Mouse (Mus musculus): ENCODE measurements at regions not wholly inside any gene's neighbourhood (a gene's known extent, or its start where the extent isn't known, plus 50 kb on each side); places are given as distances from the start of the nearest gene placed in this dataset.

GRCm38 (mm10) chr7:70972023-70972400 lies 379.3 kb downstream of the Gm10295 start:
- no peak for DNase-seq (ENCODE audit: low spot score in 2 of 2)

GRCm38 (mm10) chr7:70971323-70972022 lies 379.8 kb downstream of the Gm10295 start:
- no peak for DNase-seq (ENCODE audit: low spot score in 2 of 2)

- no peak for DNase-seq (ENCODE audit: low spot score in 2 of 2)
These were observed 398.8 kb downstream of the Gm10295 start for GRCm38 (mm10) chr7:70952318-70952959.

DNA sequence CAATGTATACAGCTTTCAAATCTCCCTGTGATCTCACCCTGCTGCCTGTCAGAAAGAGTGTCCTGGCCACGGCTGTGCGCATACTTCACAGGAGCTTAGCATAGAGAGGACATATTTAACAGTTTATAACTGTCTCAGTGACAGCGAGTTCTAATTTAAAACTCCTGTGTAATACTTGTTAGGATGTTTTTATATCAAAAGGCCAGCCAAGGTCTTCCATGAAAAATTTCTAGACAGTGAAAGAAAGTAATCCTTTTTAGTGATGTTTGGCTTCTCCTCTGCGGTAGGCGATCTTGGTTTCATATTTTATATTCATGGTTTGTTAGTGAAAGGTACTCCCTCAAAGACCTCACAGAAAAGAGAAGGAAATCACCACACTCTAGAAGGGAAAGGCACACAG lies 403.0 kb downstream of the Gm10295 start:
- no peak for DNase-seq (ENCODE audit: low spot score in 2 of 2)

- no peak for DNase-seq (ENCODE audit: low spot score in 2 of 2)
These were observed 405.0 kb downstream of the Gm10295 start for GRCm38 (mm10) chr7:70946260-70946659.

- DNase-seq (ENCODE audit: low spot score in 2 of 2): no peak
These were observed 420.4 kb downstream of the Gm10295 start for GRCm38 (mm10) chr7:70930911-70931310.

DNA sequence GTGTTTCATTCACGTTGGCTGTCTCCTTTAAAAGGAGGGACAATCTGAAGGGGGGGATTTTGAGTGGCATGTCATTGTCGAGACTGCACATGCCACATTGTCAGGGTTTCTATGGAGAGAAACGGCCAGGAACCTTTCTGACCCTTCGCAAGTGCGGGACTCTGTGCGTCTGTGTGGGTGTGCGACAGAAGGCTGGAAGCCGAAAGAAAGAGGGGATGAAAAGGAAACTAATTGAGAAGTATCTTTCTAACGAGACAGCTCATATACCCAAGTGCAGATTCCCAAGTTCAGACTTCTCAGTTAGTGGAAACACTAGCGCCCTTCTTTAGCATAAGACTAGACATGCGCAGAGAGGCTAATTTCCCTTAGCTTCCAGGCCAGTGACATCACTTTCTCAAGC lies 421.4 kb downstream of the Gm10295 start:
- DNase-seq (ENCODE audit: low spot score in 2 of 2): no peak

DNA sequence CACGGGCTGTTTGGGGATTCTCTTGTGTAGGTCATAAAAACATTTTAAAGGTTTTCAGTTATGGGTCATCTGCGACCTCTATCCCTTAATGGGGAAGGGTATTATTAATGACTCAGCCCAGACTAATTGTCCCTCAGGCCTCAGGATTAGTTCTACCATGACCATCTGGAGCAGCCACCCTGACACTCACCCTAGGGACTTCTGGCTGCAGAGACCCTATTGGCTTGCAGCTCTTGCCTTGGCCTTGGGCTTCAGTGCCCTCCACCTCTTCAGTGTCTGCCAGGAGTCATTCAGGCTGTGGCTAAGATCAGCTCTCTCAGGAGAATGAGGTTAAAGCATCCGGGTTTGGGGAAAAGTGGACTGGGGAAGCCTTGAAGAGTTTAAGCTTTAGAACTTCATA lies 423.3 kb downstream of the Gm10295 start:
- no peak for DNase-seq (ENCODE audit: low spot score in 2 of 2)

GRCm38 (mm10) chr7:70917016-70917415 lies 434.3 kb downstream of the Gm10295 start:
- DNase-seq (ENCODE audit: low spot score in 2 of 2): no peak

DNA sequence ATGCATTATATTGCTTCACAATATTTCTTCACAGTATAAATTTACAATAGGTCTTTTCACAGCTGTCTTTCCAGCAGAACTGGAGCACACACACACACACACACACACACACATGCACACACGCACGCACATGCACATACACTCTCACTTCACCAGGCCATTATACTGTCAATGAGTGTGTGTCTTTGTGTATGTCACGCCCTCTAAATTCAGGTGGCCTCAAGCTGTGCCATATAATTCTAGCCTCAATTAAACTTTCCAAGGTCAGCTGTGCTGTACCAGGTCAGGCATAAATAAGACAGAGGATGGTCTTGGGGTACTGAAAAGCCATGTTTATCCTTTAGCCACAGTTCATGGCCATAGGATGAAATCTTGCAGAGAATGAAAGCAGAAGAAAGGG lies 442.4 kb downstream of the Gm10295 start:
- DNase-seq (ENCODE audit: low spot score in 2 of 2): no peak

- no peak for DNase-seq (ENCODE audit: low spot score in 2 of 2)
These were observed 459.6 kb downstream of the Gm10295 start for GRCm38 (mm10) chr7:70891700-70892099.

- no peak for DNase-seq (ENCODE audit: low spot score in 2 of 2)
These were observed 470.8 kb downstream of the Gm10295 start for GRCm38 (mm10) chr7:70880496-70880895.

- DNase-seq (ENCODE audit: low spot score in 2 of 2): no peak
These were observed 476.9 kb downstream of the Gm10295 start for GRCm38 (mm10) chr7:70874393-70874792.

DNA sequence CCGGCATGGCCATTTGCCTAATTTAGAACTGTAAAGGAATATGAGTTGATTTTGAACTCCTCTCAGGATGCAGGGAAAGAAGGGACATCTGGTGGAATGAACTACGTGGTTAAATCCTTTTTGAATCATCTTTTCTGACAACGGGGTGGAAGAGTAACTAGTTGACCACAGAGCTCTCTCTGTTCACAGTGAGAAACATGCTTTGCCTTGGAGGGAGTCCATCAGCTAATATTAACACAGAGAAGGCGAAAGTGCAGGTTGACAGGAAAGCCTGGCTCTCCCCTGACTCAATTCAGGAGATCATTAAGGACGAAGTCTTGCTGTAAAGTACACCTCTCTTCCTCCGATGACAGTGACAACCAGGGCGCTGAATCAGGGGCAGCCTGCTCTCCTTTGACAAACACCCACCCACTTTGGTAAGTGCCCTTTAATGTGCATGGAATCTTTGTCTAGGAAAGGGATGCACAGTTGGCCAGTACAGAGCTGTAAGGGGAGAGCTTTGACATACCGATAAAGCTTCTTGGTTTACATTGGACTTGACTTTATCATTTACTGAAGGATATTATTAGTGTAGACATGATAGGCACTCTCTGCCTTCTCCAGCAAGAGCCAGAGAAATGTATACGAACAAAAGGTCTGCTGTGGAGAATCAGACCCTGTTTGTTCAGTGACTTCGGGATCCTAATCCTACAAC lies 480.3 kb downstream of the Gm10295 start:
- no peak for DNase-seq (ENCODE audit: low spot score in 2 of 2)

DNA sequence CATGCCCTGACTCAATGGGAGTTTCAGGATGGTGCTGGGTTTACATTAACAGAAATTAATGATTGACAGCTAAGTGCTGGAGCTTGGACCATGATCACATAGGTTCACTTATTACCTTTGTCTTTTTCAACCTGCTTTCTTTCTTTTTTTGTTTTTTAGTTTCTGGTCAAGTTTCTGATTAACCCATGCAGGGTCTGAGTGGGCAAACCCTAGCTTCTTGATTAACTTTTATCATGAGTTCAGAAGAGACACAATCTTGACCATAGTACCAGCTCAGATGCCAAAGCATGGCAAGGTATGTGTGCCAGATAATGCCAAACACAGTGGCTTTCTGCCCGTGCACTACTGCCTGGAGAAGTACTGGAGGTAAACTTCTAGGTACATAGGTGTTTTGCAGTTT lies 482.2 kb downstream of the Gm10295 start:
- DNase-seq (ENCODE audit: low spot score in 2 of 2): no peak

DNA sequence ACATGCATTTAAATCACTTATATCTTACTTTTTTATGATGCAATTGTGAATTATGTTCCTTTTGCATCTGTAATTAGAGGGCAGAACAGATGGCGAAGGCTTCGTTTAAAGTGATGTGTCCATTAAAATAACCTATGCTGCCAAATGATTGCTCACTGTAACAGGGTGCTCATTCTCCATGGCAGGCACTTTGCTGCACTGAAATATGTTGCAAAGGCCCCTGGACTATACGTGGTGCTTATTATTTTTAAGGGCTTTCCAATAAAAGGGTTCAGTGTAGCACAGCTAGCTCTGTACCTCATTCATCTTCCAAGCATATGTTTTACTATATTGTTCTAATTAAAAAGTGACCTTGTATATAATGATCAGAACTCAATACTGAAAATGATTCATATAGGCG lies 491.3 kb downstream of the Gm10295 start:
- no peak for DNase-seq (ENCODE audit: low spot score in 2 of 2)

- no peak for DNase-seq (ENCODE audit: low spot score in 2 of 2)
These were observed 484.2 kb upstream of the Nr2f2 start for GRCm38 (mm10) chr7:70850726-70851125.

DNA sequence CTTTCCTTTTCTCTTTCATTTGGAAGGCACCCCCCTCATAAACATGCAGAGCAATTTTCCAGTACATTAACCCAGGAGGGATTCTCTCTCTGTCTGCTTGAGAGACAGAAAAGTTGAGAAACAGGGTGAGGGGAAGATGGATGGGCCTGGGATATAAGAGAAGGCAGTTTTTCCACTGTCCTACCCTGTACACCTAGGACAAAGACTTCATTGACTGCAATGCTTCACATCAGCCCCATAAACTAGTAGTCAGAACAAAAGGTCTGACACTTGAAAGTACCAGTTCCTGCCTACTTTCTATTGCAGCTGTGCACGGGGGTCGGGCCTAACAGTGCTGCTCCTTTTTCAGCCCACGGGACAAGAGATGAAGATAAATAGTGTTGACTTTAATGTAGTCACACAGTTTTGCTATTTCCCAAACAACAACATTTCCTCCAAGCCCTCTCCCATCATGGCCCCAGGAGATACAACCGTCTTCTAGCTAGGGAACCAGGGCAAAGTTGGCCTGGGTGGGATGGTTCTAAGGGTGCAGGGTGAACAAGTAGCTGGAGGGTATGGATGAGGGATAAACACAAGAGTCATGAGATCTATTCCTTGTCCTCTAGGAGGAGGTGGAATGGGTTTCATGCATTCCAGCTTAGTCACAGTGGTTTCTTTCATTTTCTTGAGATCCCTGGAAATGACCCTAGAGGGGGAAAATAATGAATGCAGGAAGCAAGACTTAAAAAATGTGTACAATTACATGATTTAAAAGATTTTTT lies 481.7 kb upstream of the Nr2f2 start:
- DNase-seq (ENCODE audit: low spot score in 2 of 2): no peak

- DNase-seq (ENCODE audit: low spot score in 2 of 2): no peak
These were observed 481.0 kb upstream of the Nr2f2 start for GRCm38 (mm10) chr7:70847450-70847993.

DNA sequence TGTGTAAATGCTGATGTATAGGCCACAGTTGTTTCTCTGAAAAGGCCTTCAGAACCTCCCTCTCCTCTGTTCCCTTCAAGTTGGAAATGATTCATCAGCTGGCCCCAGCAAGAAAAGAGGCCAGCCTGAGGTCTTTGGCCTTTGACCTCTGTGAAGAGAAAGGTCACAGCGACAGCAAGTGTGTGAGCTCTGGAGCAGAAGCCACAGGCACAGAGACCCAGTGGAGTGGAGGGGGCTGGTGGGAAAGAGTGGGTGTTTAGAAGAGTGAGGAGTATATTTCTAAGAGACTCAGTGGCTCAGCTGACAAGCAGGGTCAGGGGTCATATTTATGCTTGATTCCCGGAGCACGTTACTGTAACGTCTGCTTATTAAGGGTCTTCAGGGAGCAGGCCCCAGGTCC lies 479.5 kb upstream of the Nr2f2 start:
- no peak for DNase-seq (ENCODE audit: low spot score in 2 of 2)

- DNase-seq (ENCODE audit: low spot score in 2 of 2): no peak
These were observed 473.6 kb upstream of the Nr2f2 start for GRCm38 (mm10) chr7:70840142-70840541.

- DNase-seq (ENCODE audit: low spot score in 2 of 2): no peak
These were observed 472.7 kb upstream of the Nr2f2 start for GRCm38 (mm10) chr7:70839190-70839589.
